Mouse (Mus musculus) brain, embryonic 14.5 days (tissue): ENCODE measurements around the gene Cd274. TPM values are rescaled to one million over a fixed set of nuclear protein-coding genes. Genes with fewer than 3 reads are reported as not detected.

Experiments
- DNase-seq: peaks from one replicate; pipeline ENCODE4 v3.0.0-alpha.2; 2011; ENCODE audit warnings: low read depth
- CTCF ChIP-seq: fragments of 200-500 bp; IDR thresholded peaks from 2 replicates; pipeline ENCODE4 v1.5.1; 2012; ENCODE audit warnings: inconsistent platforms, mild to moderate bottlenecking, moderate library complexity, borderline replicate concordance; ENCODE audit not compliant: insufficient read depth, insufficient read length; ENCODE audit errors: extremely low read depth
- POLR2A ChIP-seq: fragments of 200-500 bp; IDR thresholded peaks from 2 replicates; pipeline ENCODE4 v1.6.1; 2012; ENCODE audit warnings: mild to moderate bottlenecking, inconsistent platforms, borderline replicate concordance; ENCODE audit not compliant: poor library complexity, insufficient read depth, insufficient read length, severe bottlenecking; ENCODE audit errors: extremely low read depth
- polyA plus RNA-seq: library from polyadenylated mRNA; depleted of rRNA; stranded (reverse); fragments of >200 nt; gene quantifications from 2 replicates; pipeline ENCODE4 v1.2.3, GENCODE M21; 2012

The Cd274 gene
- polyA plus RNA-seq, 1 experiment, result 1.1 TPM

DNA sequence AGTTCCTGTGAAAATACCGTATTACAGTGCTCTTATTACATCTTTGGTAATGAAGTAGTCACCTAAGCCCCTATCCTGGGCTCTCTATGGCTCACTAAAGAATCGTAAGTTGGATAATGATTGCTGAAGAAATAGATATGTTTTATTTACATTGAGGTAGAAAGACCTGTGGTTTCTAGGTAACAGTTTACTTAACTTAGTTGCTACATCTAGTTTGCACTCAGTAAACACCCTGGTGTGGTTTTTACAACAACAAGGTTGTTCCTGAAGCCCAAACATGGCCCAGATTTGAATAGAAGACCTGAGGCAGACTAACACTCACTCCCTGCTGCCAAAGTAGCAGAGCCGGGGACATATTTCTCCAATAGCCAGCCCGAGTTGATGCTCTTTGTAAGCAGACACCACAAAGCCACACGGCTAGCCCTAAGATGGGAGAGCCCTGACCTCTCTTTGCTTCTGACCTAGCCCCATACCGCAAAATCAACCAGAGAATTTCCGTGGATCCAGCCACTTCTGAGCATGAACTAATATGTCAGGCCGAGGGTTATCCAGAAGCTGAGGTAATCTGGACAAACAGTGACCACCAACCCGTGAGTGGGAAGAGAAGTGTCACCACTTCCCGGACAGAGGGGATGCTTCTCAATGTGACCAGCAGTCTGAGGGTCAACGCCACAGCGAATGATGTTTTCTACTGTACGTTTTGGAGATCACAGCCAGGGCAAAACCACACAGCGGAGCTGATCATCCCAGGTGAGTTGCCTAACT lies 12.8 kb downstream of the Cd274 start:
- TF ChIP-seq CTCF (no peak), POLR2A (no peak)
- DNase-seq, result no peak

DNA sequence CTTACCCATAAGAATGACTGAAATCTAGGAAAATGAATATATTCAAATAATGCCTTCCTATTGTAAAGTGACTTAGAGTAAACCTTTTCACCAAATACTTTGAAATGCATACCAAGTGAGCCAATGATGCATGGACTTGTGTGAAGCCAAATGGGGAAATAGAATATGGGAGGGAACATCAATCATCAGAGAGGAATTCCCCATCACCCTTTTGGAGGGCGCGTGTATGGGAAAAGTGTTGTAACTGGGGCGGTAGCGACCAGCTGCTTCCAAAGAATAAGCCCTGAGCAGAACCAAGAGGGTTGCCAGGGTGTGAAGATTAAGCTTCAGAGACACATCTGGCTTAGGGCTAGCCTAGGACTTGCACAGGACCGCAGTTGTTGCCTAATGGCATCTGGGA lies 16.1 kb downstream of the Cd274 start:
- no peak for DNase-seq
- TF ChIP-seq CTCF, result no peak
- TF ChIP-seq POLR2A, result no peak

DNA sequence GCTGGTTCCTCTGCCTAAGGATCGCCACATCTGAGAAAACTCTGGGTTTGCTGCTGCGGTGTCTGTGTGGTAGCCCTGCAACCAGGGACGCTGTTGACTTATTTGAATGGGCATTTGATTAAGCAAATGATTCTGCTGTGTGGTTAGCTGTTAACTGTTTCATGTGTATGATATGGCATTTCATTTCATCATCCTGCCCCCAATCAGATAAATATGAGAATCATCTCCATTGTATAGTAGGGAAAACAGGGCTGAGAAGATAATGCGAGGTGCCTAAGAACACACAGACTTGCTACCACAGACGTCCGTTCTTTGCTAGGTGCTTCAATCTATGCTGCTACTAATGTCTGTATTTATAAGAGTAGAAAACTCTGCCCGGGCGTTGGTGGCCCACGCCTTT lies 17.2 kb downstream of the Cd274 start:
- DNase-seq, result no peak
- TF ChIP-seq CTCF (no peak), POLR2A (no peak)

DNA sequence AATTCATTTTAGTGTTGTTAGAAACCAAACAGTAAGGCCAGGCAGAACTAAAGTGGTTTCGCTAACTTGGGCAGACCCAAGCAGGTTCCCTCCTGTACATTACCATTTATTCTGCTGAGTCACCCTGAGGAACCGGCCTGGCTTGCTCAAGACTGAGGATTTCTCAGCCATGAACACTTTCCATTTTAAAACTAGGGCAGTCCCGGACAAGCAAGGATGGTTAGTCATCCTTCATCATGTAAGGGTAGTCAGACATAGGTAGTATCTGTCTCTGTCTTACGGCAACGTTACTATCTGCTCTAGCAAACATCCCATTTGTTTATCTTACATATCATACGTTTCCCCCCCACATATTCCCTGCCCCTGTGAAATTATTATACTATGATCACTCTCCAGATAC lies 17.7 kb downstream of the Cd274 start:
- TF ChIP-seq CTCF (no peak), POLR2A (no peak)
- DNase-seq, result no peak

DNA sequence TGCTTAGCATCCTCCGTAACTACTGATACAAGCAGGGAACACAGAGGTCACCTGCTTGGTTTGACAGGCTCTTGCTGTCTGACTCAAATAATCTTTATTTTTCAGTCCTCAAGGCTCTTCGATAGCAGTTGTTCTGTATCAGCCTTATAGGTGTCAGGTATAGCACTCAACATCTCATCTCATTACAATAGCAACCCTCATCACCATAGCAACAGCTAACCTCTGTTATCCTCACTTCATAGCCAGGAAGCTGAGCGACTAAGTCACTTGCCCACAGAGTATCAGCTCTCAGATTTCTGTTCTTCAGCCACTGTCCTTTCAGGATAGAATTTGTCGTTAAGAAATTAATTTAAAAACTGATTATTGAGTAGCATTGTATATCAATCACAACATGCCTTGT lies 18.6 kb downstream of the Cd274 start:
- TF ChIP-seq CTCF (no peak), POLR2A (no peak)
- DNase-seq, result peak; percentile 48

DNA sequence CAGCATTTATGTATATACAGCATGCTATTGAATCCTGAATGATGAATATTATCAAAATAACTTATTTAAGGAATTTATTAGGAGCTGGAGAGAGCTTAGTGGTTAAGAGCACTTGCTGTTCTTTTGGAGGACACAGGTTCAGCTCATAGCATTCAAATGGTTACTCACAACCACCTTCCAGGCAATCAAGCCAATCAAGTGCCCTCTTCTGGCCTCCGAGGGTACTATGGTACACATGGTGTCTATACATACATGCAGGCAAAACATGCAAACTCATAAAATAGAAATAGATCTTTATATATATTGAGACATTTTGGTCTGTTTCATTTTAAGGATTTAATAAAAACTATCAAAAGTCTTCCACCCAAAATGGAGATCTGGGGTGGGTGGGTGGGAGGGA lies 21.6 kb downstream of the Cd274 start:
- TF ChIP-seq CTCF (no peak), POLR2A (no peak)
- DNase-seq, result no peak

DNA sequence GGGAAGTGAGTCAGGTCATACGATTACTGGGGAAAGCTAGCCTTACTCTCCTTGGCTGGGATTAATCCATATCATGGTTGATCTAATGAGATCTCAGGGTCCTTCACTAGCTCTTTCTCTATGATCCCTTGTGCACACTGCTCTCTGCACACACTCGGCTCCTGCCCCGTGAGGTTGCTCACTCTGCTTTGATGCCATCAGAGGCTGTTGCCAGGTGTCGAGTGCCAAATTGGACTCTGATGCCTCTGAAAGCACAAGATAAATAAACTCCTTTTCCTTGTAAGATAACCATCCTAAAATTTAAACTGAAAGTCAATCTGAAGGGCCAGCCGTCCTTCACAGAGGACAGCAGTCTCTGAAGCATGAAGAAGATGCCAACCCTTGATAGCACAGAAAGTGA lies 23.2 kb downstream of the Cd274 start:
- TF ChIP-seq POLR2A (no peak), CTCF (no peak)
- no peak for DNase-seq

DNA sequence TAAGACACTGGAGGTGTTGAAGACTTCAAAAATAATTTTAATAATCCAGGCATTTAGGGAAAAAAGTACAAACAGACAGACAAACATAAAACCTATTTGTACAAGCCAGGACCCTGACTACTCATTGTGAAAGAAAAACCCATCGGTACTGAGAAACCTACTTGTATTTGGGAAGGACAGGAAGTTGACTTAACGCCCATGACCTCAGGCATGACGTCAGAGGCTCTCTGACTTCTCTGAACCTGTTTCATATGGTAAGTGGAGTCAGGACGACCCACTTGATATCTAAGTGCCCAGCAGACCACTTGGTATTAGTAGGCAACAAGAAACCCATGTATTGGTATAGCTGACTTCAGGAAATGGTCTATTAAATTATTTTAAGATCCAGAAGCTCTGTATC lies 24.0 kb downstream of the Cd274 start:
- TF ChIP-seq CTCF (no peak), POLR2A (no peak)
- DNase-seq, result no peak

DNA sequence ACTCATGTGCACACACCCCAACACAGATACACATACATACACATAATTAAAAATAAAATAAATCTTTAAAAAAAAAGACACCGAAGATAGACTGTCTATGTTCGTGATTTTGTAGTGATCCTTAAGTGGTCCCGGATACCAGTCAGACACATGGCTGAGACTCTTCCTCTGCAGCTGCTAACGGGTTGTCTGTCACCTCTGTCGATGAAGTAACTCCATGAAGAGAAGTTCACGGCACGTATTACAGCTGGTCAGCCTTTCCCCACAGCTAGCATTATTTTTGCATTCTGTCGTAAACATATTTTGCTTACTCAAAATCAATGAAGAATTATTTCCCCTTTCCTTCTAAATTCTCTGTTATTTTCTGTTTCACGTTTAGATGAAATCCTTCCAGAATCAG lies 26.1 kb downstream of the Cd274 start:
- DNase-seq, result no peak
- TF ChIP-seq CTCF (no peak), POLR2A (no peak)

DNA sequence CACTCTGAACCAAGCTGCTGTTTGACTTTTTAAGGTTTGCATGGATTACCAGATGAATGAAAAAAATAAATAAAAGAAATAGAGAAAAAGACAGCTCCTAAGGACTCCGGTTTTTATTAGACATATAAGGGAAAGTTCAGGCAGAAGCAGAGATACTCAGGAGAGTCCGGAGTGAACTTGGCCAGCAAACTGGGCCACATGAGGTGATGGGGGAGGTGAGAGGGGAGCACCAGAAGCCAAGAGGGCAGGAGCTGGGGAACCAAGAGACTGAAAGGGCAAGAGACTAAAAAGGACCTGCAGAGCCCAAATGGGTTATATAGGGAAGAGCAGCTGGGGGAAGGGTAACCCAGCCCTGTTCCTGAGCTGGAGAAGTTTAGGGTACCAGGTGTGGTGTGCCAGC lies 27.5 kb downstream of the Cd274 start:
- no peak for TF ChIP-seq POLR2A
- no peak for TF ChIP-seq CTCF
- no peak for DNase-seq

DNA sequence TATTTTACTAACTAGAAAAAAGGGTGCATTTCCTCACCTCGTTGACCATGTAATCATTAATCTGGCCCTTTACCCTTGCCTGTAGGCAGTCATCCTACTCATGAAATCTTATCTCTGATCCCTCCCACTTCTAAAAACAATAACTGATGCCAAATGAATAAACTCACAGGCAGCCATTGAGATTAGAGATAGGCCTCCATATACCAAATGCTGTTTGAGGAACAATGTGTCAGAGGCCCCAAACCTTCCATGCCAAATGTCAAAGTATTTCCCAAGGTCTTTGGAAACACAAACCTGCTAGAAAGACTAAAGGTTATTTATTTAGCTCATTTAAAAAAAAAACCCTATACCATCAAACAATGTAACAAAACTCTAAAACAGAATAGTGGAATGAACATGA lies 29.1 kb downstream of the Cd274 start:
- no peak for DNase-seq

DNA sequence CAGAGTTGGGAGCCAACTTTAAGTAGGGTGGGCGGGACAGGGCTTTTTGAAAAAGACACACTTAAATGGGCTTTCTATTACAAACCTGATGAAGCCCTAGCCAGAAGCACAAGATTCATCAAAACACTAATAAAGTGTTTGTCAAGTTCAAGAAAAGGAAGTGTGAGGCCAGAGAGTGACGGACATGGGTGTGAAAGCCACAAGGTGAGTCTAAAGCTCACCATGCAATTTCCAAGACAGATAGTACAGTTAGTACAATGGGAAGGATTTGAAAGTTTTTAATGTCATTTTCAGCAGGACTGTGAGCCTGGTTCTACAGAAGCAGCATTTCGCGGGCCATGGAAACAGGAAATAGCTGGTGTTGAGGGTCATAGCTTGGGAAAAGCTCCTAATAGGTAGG lies 32.5 kb downstream of the Cd274 start:
- no peak for DNase-seq
- TF ChIP-seq CTCF, result no peak
- TF ChIP-seq POLR2A, result no peak

More for the DNA sequence above, 29.1 kb downstream of the Cd274 start:
- no peak for TF ChIP-seq CTCF
